Mouse (Mus musculus) E14TG2a.4 (cell line): ENCODE results near the gene Wdr72.

Source experiments
- CTCF ChIP-seq: conservative IDR thresholded peaks from 2 replicates; pipeline ENCODE4 v1.5.1; 2014; ENCODE audit warnings: low read length
- NANOG ChIP-seq: IDR thresholded peaks from 2 replicates; pipeline ENCODE4 v1.6.1; 2014; ENCODE audit warnings: borderline replicate concordance, low read length, mixed read lengths
- POU5F1 ChIP-seq: IDR thresholded peaks from 2 replicates; pipeline ENCODE4 v1.6.1; 2014; ENCODE audit warnings: low read length, borderline replicate concordance

DNA sequence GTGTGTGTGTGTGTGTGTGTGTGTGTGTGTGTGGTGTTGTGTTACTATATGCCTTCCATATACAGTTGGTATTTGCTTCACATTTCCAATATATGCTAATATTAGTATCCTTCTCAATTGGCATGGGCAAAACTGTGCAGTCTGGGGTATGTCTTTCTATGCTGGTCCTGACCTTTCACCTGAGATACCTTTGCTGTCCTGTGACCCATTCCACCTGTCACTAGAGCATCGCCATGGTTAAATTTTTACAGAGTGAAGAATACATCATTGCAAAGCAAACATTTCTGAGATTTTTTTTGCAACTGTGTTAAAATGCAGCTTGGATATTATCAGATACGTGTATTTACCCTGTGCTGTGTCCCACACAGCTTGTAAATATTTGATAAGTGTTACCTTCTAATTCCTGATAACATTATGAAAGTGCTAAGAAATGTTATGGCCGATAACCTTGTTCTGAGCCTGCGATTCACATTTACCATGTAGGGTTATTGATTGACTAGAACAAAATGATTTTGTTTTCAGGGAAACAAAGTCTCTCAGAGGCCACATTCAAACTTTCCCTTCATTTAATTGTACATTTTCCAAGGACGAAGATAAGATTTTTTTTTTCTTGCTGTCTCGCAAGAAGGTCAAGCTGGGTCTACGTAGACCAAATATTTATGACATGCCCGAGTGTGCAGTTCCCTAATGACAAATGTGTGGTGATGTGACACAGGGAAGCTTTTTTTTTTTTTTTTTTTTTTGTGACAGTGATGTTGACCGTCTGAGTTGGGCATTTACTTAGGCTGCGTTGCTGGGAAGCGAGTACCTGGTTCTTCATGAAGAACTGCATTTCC is 214.2 kb downstream of the Wdr72 start:
- no peak for TF ChIP-seq CTCF
- TF ChIP-seq POU5F1: no peak
- no peak for TF ChIP-seq NANOG
